Mouse (Mus musculus): ENCODE results near the gene Pigg.
"Not testable (repeated sequence)": the region's sequence is repeated elsewhere in the genome, so short reads cannot be mapped to it uniquely, and the experiment has no call there.

Gene Pigg

GRCm38 (mm10) chr5:108312224-108313064 lies at the start of gene Pigg:
Gene Pigg (plus strand): TSS chr5:108312609.
- DNase-seq: peak; percentile 85

- DNase-seq: no peak
These were observed 49.7 kb upstream of the Pigg start for GRCm38 (mm10) chr5:108262722-108263121.

DNA sequence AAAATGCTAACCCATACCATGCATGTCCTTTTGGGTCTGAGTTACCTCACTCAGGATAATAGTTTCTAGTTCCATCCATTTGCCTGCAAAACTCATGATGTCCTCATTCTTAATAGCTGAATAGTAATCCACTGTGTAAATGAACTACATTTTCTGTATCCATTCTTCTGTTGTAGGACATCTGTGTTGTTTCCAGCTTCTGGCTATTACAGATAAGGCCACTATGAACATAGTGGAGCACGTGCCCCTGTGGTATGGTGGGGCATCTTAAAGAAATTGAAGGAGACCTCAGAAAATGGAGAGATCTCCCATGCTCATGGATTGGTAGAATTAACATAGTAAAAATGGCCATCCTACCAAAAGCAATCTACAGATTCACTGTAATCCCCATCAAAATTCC lies 48.6 kb upstream of the Pigg start:
- DNase-seq: not testable (repeated sequence)

DNA sequence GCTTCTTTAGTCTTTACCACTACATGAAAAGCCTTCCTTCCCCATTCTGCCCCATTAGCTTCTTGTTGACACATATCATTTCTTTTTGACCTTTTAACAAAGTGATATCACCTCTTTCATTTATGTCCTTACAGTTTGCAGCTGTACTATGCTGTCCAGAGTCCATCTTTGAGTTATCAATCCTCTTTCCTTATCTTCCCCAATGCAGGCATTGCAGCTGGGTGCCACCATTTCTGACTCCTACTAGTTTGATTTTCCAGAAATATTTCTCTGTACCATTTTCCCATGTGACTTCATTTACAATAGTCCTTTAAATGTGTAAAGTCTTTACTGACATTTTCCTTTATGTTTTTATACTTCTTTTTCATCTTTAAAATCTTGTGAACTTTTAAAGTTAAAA lies 45.4 kb upstream of the Pigg start:
- DNase-seq: no peak

DNA sequence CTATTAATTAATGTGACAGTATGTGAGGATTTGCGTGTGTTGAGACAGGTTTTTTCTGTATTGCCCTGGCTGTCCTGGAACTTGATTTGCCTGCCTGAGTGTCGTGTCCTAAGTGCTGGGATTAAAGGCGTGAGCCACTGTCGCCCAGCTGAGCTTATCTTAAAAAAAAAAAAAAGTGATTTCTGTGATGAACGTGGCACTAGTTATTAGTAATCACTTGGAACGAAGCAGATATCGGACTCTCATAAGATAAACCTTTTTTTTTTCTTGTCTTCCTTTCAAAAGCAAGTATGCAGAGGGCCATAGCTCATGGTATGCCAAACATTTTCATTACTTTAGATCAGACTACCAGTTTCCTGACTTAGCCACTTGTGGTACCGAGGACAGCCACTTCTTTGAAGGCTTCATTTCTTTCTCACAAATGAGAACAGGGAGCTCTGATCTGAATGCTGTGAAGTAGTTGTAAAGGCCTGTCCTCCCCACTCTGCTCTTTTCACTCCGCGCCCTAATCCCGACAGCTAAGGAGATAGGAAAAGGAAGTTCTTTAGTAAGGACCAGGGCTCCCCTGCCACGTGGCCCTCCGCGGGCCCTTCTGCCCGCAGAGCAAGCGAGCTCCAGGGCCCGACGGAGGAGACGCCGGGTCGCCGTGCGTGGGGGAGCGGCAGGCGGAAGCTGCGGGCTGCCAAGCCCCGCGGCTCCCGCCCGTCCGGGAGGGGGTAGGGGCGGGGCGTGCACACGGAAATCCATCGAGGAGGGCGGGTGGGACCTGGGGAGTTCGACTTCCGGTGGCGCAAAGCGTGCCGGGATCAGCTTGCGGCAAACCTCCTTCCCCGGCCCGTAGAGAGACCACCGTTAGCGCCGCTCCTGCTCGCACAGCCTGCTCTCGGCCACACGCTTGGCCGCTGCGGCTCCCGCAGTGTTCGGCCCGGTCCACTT lies 44.0 kb upstream of the Pigg start, which contains the start of gene Dr1:
Gene Dr1 (plus strand): TSS at position 771 of the 936 bp plus-strand sequence.
- DNase-seq: peak; percentile 89

GRCm38 (mm10) chr5:108269063-108269810 lies 43.2 kb upstream of the Pigg start:
- DNase-seq: no peak

DNA sequence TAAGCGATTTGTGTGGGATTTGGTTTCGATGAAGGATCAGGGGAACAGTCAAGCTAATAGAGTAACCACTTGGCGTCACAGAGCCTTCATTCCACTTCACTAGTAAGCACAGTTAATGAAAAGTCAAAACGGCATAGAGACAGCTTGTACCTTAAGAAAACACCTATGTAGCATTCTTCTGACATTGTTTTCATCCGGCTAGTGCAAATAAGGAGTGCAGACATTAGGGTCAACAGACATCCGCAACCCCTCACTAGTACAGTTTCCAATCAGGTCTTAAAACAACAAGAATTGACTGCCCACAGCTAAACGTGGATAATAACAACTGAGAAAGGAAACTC lies 42.6 kb upstream of the Pigg start:
- no peak for DNase-seq

DNA sequence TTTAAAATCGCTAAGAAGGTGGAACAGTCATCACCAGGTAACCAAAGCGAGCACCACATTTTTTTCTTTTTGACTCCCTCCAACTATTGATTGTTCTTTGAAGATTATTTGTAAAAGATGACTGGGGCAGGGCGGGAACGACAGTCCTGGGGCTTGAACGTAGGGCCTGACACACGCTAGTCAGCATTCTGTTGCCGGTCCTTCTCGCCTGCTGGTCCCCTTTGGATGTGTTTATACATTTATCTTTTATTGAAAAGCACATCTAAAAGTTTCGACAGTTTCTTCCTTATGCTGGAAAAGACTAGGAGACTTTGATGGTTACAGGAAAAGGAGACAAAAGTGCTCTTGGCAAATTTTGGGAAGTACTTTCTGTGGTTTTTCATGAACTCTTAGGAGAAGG lies 42.0 kb upstream of the Pigg start:
- DNase-seq: no peak

DNA sequence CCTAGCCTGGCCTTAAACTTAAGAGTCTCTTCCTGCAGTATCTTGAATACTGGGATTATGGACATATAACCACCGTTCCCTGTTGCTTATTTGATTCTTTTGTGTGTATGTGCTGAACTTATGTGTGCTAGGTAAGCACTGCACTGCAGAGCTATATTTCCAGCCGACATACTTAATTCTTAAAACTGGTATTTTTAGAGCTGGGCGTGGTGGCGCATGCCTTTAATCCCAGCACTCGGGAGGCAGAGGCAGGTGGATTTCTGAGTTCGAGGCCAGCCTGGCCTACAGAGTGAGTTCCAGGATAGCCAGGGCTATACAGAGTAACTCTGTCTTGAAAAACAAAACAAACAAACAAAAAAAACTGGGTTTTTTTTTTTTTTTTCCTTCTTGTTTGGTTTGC lies 41.1 kb upstream of the Pigg start:
- not testable (repeated sequence) for DNase-seq

DNA sequence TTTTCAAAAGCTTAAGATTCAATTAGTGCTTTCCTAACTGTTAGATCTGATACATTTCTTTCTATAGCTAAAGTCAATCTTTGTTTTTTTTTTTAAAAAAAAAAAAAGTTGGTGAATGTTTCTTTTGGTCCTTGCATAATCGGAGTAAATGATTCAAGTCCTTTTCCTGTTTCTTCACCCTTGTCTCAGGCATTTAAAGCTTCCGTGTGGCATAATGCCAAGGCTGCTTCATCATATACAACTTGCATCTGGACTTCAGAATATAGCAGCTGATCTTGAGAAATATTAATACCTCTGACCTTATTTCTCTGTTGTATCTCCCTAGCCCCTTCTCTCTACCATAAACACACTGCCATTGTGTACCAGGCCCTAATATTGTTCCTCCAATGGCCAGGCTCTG lies 25.5 kb upstream of the Pigg start:
- no peak for DNase-seq

DNA sequence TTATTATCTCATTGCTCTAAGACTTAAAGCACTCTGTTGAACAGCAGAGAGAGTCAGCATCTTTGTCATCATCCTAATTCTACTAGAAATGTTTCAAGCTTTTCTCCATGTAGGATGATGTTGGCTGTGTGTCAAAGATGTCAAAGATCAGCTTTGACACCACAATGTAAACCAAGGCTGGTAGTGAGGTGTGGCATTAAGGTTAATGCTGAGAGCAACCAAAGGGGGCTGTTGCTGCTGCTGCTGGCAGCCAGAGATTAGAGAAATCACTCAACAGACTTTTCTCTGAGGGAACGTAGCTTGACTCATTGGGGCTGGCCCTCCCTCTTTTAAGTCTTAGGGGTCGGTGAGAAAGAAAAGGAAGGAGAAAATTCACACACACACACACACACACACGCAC lies 10.8 kb upstream of the Pigg start:
- DNase-seq: no peak

DNA sequence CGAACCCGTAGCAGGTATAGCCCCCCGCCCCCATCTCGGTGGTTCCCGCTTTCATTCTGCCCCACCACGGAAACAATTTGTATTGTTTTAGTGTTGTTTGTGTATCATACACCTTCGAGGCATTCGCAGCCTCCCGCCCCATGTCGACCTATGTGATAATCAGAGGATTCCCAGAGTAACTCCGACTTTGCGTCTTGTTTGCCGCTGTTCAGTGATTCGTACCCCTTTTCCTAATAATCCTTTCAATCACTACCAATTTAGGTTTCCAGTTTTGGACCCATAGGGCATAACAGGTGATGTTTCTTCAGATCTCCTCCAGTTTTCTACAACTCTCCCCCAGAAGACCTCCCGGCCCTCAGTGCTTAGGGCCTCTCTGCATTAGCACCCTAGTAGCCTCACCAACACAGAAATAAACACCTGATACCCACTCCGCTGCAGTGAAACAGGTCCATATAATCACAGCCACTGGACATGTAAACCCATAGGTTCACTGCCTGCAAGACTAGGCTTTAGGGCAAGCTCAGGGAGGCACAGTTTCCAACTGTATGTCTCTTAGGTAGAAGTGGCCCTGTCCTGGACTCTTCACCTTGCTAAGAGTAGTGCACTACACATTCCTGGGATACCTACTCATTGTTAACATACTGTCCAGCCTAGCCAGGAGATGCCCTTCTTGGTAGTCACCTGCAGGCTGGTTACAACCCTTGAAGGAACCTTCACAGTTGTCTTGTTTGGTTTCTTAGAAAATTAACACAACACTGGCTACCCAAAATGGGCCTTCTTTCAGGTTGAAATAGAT lies 854 bp downstream of the Pigg start:
- no peak for DNase-seq

- DNase-seq: no peak
These were observed 18.6 kb downstream of the Pigg start for GRCm38 (mm10) chr5:108331051-108331450.

- no peak for DNase-seq
These were observed 25.0 kb downstream of the Pigg start for GRCm38 (mm10) chr5:108337385-108337784.

DNA sequence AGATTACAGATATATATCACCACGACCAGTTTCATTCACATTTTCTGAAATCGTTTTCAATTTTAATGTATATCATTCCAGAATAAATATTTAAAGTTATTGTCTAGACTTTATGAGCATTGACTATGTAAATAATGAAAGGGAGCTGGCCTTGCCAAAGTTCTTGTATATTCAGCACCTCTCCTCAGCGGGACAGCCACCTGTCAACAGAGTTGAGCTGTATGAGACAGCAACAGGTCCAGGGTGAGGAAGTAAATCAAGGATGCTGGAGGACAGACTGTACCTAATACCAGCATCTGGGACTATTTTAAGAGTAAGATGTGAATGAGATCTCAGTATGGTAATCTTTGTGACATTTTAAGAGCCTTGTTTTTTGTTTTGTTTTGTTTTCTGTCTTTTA lies 25.6 kb downstream of the Pigg start:
- DNase-seq: no peak

DNA sequence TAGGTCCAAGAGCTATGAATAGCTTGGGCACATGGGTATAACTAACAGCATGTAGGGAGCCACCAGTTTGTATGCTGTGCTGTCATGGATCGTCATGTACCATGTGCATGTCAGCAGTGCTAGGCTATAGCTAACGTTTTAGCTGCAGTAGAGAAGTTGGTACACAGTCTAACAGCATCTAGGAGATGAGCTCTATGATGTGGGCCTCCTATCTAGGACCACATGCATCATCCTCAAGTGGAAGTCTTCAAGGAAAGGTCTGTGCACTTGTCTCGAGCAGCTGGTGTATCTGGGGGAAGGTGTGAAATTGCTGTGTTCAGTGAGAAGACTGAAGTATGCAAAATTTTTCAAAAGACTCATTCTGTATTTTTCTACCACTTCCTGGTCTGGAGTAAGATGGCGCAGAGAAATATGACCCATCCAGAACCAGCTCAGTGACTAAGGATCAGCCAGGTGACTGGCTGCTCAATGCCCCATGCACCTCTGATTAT lies 31.3 kb downstream of the Pigg start:
- no peak for DNase-seq

- no peak for DNase-seq
These were observed 33.1 kb downstream of the Pigg start for GRCm38 (mm10) chr5:108345313-108346071.

GRCm38 (mm10) chr5:108347843-108348242 lies 35.4 kb downstream of the Pigg start:
- DNase-seq: no peak

GRCm38 (mm10) chr5:108349511-108350148 lies 37.2 kb downstream of the Pigg start:
- no peak for DNase-seq

DNA sequence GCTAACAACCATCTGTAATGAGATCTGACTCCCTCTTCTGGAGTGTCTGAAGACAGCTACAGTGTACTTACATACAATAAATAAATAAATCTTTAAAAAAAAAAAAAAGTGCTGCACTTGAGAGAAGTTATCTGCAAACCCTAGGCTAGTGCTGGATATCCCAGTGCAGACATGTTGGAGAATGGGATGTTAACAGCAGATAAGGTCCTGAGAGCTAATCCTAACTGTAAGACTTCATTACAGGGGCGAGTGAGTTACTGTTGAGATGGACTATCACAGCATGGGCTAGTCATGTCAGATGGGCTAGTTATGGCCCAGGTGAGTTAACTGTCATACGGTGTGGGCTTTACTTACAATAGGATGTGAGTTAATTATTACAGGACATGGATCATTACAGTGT lies 41.6 kb downstream of the Pigg start:
- no peak for DNase-seq

GRCm38 (mm10) chr5:108357862-108358261 lies 45.5 kb downstream of the Pigg start:
- no peak for DNase-seq
